Mouse (Mus musculus): ENCODE data around the gene A3galt2.

GRCm38 (mm10) chr4:128794198-128794597 lies 39.0 kb downstream of the A3galt2 start:
- TF ChIP-seq POLR2A (IDR thresholded peaks at IDR 0.05; ENCODE audit: insufficient read length, low read depth) = no peak
- TF ChIP-seq USF1 (IDR thresholded peaks at IDR 0.05; ENCODE audit: low read depth) = no peak

All from myocyte (in vitro differentiated cells).